Mouse (Mus musculus) kidney, adult 18-20 months (tissue): Measurements from ENCODE around the gene Pdpr.
"Not testable (repeated sequence)": the region's sequence is repeated elsewhere in the genome, so short reads cannot be mapped to it uniquely, and the experiment has no call there.

Experiments used
- DNase-seq: peaks from one replicate; pipeline ENCODE4 v3.0.0; 2021

Pdpr gene

DNA sequence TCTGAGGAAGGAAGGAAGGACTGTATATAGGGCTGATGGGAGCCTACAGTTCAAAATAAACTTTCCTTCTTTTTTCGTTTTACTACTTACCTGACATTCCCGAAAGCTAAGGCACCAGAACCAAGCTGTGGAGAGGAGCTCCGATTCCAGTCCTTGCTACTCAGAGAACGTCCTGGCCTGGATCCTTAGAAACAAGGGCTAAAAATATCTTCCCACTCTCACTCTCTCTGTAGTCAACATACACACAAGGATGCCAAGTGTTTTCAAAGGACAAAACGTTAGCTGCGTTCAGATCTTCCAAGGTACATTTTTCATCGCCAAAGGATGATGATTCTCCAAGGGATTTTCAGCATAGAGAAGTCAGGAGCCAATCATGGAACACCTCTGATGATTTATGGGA, 2.7 kb upstream of the Pdpr start:
- DNase-seq, result no peak

DNA sequence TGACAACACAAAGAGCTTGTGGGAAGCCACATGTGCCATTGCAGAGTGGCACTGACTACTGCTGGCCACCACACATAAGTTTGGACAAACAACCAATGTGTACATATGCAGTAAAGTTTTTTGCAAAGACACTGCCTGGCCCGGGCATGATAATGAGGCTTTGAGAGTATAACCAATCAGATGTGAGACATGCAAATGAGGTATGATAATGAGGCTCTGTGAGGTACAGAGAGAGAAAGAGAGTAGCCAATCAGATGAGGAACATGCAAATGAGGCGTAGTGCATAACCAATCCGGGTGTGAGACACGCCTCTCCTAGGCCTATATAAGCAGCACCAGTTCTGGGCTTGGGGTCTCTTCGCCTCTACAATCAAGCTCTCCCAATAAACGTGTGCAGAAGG, 2.1 kb upstream of the Pdpr start, which contains the start of gene Clec18a:
Clec18a (minus strand) TSS at position 101 of the 400 bp plus-strand sequence.
- not testable (repeated sequence) for DNase-seq

DNA sequence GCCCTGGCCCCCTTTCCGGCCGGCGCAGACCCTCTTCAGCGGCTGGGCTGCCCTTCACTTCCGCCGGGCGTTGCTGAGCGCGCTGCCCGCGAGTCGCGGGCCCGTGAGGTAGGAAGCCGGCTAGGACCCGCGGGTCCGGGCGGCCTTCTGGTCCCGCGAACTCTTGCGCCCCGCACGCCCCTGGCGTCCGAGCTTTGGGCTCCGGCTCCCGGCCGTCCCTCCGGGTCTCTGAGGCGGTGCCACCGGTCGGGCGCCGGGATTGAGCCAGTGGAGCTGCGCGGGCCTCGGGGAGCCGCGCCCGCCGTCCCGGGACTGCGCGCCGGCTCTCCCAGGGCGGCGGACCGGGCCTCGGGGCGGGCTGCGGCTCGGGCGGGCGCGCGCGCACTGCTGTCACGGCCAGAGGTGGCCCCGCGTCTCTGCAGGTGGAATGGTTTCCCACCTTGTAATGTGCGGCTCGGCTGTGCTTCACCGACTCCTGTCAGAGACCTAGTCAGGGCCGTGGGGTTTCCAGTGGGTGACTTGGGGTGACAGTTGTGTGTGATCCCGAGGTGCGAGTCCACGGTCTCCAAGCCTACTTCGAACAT, 381 bp downstream of the Pdpr start:
- DNase-seq, result not testable (repeated sequence)

DNA sequence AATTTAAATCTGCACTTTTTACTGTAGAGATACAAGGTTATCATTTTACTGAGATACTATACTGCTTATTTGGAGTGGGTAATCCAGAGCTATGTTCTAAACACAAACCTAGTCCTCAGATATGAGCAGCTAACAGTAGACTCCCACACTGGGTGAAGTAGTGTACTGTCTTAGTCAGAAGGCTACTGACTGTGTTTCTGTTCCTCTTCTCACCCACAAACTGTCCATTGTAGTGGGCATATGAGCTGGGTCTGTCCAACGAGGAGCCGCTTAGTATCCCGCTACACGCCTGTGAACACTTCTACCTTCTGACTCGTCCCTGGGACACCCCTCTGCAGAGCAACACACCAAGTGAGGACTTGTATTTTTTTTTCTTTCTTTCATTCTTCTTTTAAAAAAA, 20.5 kb downstream of the Pdpr start:
- DNase-seq, result no peak

DNA sequence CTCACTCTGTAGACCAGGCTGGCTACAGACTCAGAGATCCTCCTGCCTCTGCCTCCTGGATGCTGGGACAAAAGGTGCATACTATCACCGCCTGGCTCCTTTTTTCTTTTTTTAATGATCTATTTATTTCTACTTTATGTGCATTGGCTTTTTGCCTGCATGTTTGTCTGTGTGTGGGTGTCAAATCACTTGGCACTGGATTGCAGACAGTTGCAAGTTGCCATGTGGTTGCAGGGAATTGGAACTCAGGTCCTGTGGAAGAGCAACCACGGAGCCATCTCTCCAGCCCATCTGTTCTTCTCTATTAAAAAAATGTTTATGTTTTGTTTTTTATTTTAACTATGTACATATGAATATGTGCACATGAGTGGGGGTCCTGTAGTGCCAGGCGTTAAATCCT, 25.1 kb downstream of the Pdpr start:
- no peak for DNase-seq

DNA sequence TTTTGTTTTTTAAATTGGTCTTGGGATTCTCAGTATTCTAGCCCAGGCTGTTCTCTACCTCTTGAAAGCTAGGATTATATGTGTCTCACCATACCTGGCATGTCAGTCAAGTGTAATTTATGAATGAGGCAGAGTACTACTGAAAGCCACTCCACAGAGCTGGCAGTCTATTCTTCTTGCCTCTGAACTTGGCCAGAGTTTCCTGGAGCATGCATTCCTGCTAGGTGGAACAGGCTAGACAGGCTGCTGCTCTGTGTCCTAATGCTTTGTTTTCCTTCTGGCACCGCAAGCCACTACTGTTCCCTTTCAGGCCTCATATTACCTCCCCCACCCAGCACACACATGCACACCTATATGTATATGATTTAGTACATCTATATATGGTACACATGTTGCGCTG, 36.3 kb downstream of the Pdpr start:
- no peak for DNase-seq

DNA sequence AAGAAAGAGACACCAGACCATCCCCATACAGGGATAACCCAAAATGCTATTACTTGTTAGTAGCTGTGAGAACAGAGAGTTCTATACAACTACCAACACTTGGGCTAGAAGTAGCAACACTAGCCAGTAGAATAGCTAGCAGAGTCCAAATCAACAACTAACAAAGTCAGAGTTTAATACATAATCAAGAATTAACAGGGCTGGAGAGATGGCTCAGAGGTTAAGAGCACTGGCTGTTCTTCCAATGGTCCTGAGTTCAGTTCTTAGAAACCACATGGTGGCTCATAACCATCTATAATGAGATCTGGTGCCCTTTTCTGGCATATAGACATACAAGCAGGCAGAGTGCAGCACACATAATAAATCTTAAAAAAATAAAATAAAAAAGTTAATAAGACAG, 48.1 kb downstream of the Pdpr start:
- DNase-seq, result no peak

DNA sequence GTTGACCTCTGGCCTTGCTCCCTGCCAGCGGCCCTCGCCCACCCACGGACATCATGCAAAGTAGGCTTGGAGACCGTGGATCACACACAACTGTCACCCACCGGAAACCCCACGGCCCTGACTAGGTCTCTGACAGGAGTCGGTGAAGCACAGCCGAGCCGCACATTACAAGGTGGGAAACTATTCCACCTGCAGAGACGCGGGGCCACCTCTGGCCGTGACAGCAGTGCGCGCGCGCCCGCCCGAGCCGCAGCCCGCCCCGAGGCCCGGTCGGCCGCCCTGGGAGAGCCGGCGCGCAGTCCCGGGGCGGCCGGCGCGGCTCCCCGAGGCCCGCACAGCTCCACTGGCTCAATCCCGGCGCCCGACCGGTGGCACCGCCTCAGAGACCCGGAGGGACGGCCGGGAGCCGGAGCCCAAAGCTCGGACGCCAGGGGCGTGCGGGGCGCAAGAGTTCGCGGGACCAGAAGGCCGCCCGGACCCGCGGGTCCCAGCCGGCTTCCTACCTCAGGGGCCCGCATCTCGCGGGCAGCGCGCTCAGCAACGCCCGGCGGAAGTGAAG, 50.5 kb downstream of the Pdpr start:
- DNase-seq, result not testable (repeated sequence)

DNA sequence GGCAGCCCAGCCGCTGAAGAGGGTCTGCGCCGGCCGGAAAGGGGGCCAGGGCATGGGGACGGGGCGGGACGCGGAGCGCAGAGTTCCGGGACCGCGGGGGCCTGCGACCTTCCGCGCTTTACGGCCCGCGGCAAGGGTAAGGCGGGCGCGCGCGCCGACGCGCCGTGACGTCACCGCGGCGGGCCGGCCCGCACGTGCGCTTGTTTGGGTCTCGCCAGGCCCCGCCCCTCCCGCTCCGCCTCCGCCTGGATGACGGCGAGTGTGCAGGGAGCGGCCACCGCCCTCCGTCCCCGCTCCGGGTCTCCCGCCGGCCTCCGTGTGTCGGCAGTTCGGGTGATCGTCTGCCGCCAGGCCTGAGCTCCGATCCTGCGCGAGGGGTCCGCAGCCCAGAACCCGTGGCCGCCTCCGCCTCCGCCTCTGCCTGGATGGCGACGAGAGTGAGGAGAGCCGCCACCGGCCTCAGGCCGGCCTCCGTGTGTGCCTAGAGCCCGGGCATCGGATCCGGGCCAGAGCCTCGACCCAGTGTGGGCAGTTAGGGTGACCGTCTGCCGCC, 51.1 kb downstream of the Pdpr start:
- peak; percentile 96 for DNase-seq

DNA sequence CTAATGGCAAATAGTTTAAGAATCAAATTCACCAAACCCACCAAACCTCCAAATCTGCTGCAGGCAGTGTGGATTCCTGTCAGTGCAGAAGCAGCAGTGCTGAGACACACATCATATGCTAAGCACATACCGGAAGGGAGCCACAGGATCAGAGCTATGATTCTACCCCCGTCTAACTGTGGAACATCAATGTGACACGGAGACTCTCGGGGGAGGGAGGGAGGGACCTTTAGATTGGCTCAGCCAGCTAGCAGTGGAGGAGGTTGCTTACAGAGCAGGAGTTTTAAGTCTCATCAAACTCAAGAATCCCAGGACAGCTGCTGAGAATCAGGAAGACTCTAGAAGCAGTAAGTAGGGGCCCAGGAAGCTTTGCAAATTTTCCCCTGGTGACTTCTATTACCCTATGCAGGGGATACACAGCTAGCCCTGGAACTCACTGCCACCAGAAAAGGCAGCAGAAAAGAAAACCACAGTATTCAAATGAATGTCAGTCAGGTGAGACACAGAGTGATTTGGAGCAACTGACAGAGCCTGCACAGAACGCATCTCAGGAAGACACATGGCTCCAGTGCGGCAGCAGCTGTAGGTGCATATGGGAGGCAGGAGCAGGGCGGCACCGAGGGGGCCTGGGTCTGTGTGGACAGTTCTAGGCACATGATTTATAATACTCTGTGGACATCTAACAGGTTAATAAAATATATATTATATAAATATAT, 61.4 kb downstream of the Pdpr start:
- DNase-seq, result no peak

DNA sequence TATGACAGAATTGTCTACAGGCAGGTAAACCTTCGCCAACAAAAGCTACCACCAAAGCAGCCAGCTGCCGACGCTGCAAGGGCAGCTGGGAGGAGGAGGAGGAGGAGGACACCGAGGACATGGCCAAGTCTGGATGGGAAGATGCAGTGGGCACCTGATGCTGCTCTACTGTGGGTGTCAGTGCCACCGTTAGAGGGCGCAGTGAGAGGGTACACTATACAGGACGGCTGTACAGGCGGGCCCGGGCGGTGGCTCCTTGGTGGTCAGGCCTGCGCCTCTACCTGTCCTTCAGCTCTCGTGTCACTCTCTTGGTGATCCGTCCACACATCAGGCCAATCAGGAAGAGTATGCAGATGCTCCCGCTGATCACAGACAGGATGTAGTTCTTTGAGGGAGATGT, 63.2 kb downstream of the Pdpr start:
- peak; percentile 69 for DNase-seq

DNA sequence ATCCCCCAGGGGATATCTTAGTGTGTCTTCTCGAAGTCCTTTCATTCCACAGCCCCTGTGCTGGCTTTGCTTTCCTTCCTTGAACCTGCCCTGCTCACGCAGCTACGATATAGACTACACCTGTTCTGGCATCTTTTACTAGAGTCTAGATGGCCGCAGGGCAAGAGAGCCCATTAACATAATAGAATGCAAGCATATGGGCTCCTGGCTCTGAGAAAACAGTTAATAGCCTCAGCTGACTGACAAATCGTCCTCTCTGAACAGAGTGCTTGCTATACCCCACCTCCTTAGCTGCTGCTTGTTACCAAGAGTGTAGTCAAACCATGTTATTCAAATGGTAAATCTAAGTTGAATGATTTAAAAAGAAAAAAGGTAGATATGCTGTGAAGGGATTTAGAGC, 77.2 kb downstream of the Pdpr start:
- DNase-seq, result peak; percentile 31

DNA sequence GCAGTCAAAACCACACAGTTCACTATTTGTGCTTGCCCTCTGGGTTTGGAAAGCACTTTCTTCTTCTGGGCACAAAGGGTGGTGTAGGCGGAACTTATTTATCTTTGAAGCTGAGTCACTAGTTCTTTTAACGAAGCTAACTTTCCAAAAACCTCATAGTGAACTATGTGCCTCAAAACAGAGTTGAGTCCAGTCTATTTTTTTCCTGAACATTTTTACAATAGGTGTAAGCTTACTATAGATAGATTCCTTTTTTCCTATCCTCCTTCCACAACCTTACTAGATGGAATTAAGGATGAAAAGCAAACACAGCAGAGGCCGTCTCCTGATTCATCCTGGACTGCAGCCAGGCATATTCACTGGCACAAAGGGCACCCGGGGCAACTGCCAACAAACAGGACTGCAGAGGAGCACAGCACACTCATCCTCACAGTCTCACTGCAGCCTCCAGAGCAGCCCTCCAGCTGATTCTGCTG, 91.1 kb downstream of the Pdpr start:
- peak; percentile 77 for DNase-seq
